Mouse (Mus musculus) E14TG2a.4 (cell line): ENCODE measurements at regions not wholly inside any gene's neighbourhood (a gene's known extent, or its start where the extent isn't known, plus 50 kb on each side); places are given as distances from the start of the nearest gene placed in this dataset.

Experiments used
- CTCF ChIP-seq: conservative IDR thresholded peaks from 2 replicates; pipeline ENCODE4 v1.5.1; 2014; ENCODE audit warnings: low read length
- NANOG ChIP-seq: IDR thresholded peaks from 2 replicates; pipeline ENCODE4 v1.6.1; 2014; ENCODE audit warnings: borderline replicate concordance, low read length, mixed read lengths
- POU5F1 ChIP-seq: IDR thresholded peaks from 2 replicates; pipeline ENCODE4 v1.6.1; 2014; ENCODE audit warnings: low read length, borderline replicate concordance

DNA sequence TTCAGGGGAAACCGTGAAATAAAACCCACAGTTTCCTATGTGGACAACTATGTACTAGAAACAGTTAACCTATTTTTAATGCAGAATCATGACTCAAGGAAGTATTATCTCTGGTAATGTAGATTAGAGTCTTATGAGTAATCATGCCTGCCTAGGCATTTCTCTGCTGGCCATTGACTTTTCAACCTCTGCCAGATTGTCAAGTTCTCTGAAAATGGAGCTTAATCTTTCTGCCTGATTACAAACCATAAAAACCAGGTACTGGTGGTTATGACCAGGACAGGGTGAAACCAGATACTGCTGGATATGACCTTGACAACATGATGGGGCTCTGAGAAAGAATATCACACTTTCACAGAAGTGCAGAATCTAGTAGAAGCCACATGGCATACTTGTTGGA lies 297.6 kb downstream of the Sec23a start:
- TF ChIP-seq CTCF (no peak), POU5F1 (no peak), NANOG (no peak)
